Mouse (Mus musculus) adrenal gland, postnatal 10 days (tissue): ENCODE measurements at regions not wholly inside any gene's neighbourhood (a gene's known extent, or its start where the extent isn't known, plus 50 kb on each side); places are given as distances from the start of the nearest gene placed in this dataset.
A peak's percentile ranks its signal among the peaks of the same experiment; 100 is the strongest.
"Not testable (repeated sequence)": the region's sequence is repeated elsewhere in the genome, so short reads cannot be mapped to it uniquely, and the experiment has no call there.

Experiments used
- DNase-seq: peaks from one replicate; pipeline ENCODE4 v3.0.0; 2021; ENCODE audit warnings: mixed read lengths

- DNase-seq: not testable (repeated sequence)
Measured at GRCm38 (mm10) chr4:8462414-8462813, 223.6 kb upstream of the Car8 start.

- DNase-seq: no peak
Measured at GRCm38 (mm10) chr4:8454346-8454745, 215.5 kb upstream of the Car8 start.

- DNase-seq: peak; percentile 66
Measured at GRCm38 (mm10) chr4:8432393-8432792, 193.6 kb upstream of the Car8 start.

GRCm38 (mm10) chr4:8431032-8431332 is 192.1 kb upstream of the Car8 start:
- DNase-seq: no peak

GRCm38 (mm10) chr4:8430269-8431031 is 191.6 kb upstream of the Car8 start:
- no peak for DNase-seq

GRCm38 (mm10) chr4:8429771-8430170 is 190.9 kb upstream of the Car8 start:
- no peak for DNase-seq

- no peak for DNase-seq
Measured at GRCm38 (mm10) chr4:8428629-8429523, 190.0 kb upstream of the Car8 start.

GRCm38 (mm10) chr4:8427812-8428211 is 189.0 kb upstream of the Car8 start:
- no peak for DNase-seq

- no peak for DNase-seq
Measured at GRCm38 (mm10) chr4:8423392-8424045, 184.7 kb upstream of the Car8 start.

- DNase-seq: no peak
Measured at GRCm38 (mm10) chr4:8421285-8421684, 182.4 kb upstream of the Car8 start.

GRCm38 (mm10) chr4:8418374-8419031 is 179.7 kb upstream of the Car8 start:
- no peak for DNase-seq

- no peak for DNase-seq
Measured at GRCm38 (mm10) chr4:8417821-8418220, 179.0 kb upstream of the Car8 start.

GRCm38 (mm10) chr4:8413307-8413706 is 174.5 kb upstream of the Car8 start:
- no peak for DNase-seq

- peak; percentile 29 for DNase-seq
Measured at GRCm38 (mm10) chr4:8400069-8400468, 161.2 kb upstream of the Car8 start.

GRCm38 (mm10) chr4:8399430-8399829 is 160.6 kb upstream of the Car8 start:
- no peak for DNase-seq

GRCm38 (mm10) chr4:8398969-8399368 is 160.1 kb upstream of the Car8 start:
- DNase-seq: peak; percentile 76

GRCm38 (mm10) chr4:8383162-8383561 is 144.3 kb upstream of the Car8 start:
- DNase-seq: no peak

- no peak for DNase-seq
Measured at GRCm38 (mm10) chr4:8382125-8382417, 143.2 kb upstream of the Car8 start.

GRCm38 (mm10) chr4:8381408-8382124 is 142.7 kb upstream of the Car8 start:
- no peak for DNase-seq

GRCm38 (mm10) chr4:8380711-8381338 is 142.0 kb upstream of the Car8 start:
- peak; percentile 75 for DNase-seq

GRCm38 (mm10) chr4:8374737-8375489 is 136.1 kb upstream of the Car8 start:
- no peak for DNase-seq
